Mouse (Mus musculus): ENCODE results near the gene 1700001F09Rik. TPM values are rescaled to one million over a fixed set of nuclear protein-coding genes. Genes with fewer than 3 reads are reported as not detected.

Gene 1700001F09Rik
- total RNA-seq (2023), result not detected

GRCm38 (mm10) chr14:43347711-43348110, at the start of gene 1700001F09Rik:
Gene 1700001F09Rik (minus strand): TSS chr14:43347811.

DNA sequence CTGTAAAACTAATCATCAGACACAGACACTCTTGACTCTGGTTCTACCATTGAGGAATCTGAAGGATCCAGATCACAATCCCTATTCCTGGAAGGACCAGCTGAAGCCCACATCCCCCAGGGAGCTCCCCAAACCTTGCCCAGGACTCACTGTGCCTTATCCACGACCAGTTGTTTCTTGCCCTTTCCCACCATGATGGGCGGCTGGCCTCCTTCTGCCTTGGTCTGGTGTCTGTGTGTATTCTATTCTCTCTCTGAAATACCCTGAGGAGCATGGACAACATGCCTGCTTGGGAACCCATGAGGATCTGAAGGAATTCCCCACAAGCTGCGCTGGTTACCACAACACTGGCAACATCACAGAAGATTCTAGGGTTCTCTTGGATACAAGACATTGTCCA, 54.1 kb downstream of the 1700001F09Rik start, which contains the start of gene Gm8127:
Gm8127 (minus strand) TSS at position 330 of the 400 bp plus-strand sequence.

Other genes starting within 250 kb of the 1700001F09Rik start
- gene Gm8104, start 247.2 kb downstream of the 1700001F09Rik start, total RNA-seq (2023), result not detected
- gene Gm7233, start 167.9 kb downstream of the 1700001F09Rik start, total RNA-seq (2023), result under 1 TPM in 1 of 2 experiments, not detected in 1; 0.52 TPM
- not detected for gene Gm8122, start 112.5 kb downstream of the 1700001F09Rik start, total RNA-seq (2023)
- gene Gm8126, start 89.2 kb downstream of the 1700001F09Rik start, total RNA-seq (2023), result under 1 TPM in 1 of 2 experiments, not detected in 1; 0.86 TPM
- gene Gm9732, start 72.8 kb downstream of the 1700001F09Rik start, total RNA-seq (2023), result not detected
- not detected for gene Gm8127, start 54.0 kb downstream of the 1700001F09Rik start, total RNA-seq (2023)
- not detected for gene Gm8138, start 68.5 kb upstream of the 1700001F09Rik start, total RNA-seq (2023)
- gene Gm5799, start 195.8 kb upstream of the 1700001F09Rik start, total RNA-seq (2023), result not detected
- gene Gm17654, start 231.3 kb upstream of the 1700001F09Rik start, total RNA-seq (2023), result not detected

Measured in monocyte, adult 59 days (primary cell).